9 mouse cellular contexts compared by ENCODE assay signal in genomic region chrX:72012236-72012635, GRCm38 (mm10). TPM values are rescaled to one million over a fixed set of nuclear protein-coding genes. Genes with fewer than 3 reads are reported as not detected.
A peak's percentile ranks its signal among the peaks of the same experiment; 100 is the strongest.
DNase-seq lines count a peak whose midpoint lies in the region; ATAC-seq and TF ChIP-seq lines count a peak whose summit lies in the region.
"Had no signal": no experiment of that assay in that cellular context is flagged by ENCODE, and none has a peak within 500 bp of the region (broad histone marks: within the 10 kb centered on the region; RNA-seq: fewer than 3 reads in every experiment).

No protein-coding gene starts in this region.

- peak; percentile 17 to 21 for DNase-seq in cerebellum, postnatal 36 days
- no peak for DNase-seq in cerebellum, adult 11-12 months
- DNase-seq in liver, adult 2 months (ENCODE audit: extremely low read depth, low read depth, low spot score), result peak; percentile 0
- no peak for DNase-seq in liver
- peak; percentile 14 to 24 for DNase-seq in heart, postnatal 36 days
- DNase-seq in urinary bladder, postnatal 25 days (ENCODE audit: low spot score), result no peak

- no peak for TF ChIP-seq POLR2A in liver, adult 2 months (IDR thresholded peaks at IDR 0.05; ENCODE audit: extremely low read depth, insufficient read depth, low read length)
- no peak for TF ChIP-seq POLR2A in myocyte (IDR thresholded peaks at IDR 0.05; ENCODE audit: insufficient read length, low read depth)

- intact Hi-C loops in heart, postnatal 36 days (cut with DNase I), result loop anchor here (2.0 to 10.0 kb wide), 4 partner anchors 49 to 807 kb away; partner anchors contain the start of genes Gabre and Prrg3

- no peaks in the 10 kb centered on the region for H3K9me3 ChIP-seq in forebrain, embryonic 16.5 days (ENCODE audit: control insufficient read depth, low read length)

- H3K4me3 ChIP-seq in liver, adult 2 months (ENCODE audit: insufficient read depth, low read depth, low read length), result no peak overlapping the region
- no peak overlapping the region for H3K4me3 ChIP-seq in myocyte
- no peak overlapping the region for H3K4me3 ChIP-seq in forebrain, embryonic 16.5 days (replicated peaks; ENCODE audit: low read length)

- no peak overlapping the region for H3K9ac ChIP-seq in liver, adult 2 months (ENCODE audit: low read depth, low read length)
- no peak overlapping the region for H3K9ac ChIP-seq in forebrain, embryonic 16.5 days (replicated peaks; ENCODE audit: low read depth, low read length)

- no peaks in the 10 kb centered on the region for H3K36me3 ChIP-seq in liver, adult 2 months (ENCODE audit: control insufficient read depth, insufficient read depth, low read length)
- H3K36me3 ChIP-seq in myocyte (ENCODE audit: control insufficient read depth, insufficient read depth), result no peaks in the 10 kb centered on the region
- H3K36me3 ChIP-seq in forebrain, embryonic 16.5 days (ENCODE audit: control insufficient read depth, insufficient read depth), result no peaks in the 10 kb centered on the region

- no peak overlapping the region for H3ac ChIP-seq in myocyte (ENCODE audit: control insufficient read depth, insufficient read length)

- peak overlapping the region; percentile 12 for H3K4me2 ChIP-seq in myocyte (ENCODE audit: low read depth)
- no peak overlapping the region for H3K4me2 ChIP-seq in forebrain, embryonic 16.5 days (ENCODE audit: low read length)

- no peak for TF ChIP-seq CTCF in liver, adult 2 months (IDR thresholded peaks at IDR 0.05; ENCODE audit: low read depth, low read length)

- no peaks in the 10 kb centered on the region for H3K4me1 ChIP-seq in liver, adult 2 months (ENCODE audit: control insufficient read depth, insufficient read depth, low read length)
- no peaks in the 10 kb centered on the region for H3K4me1 ChIP-seq in forebrain, embryonic 16.5 days (replicated peaks; ENCODE audit: control insufficient read depth, insufficient read depth, low read length)

- no peaks in the 10 kb centered on the region for H3K79me2 ChIP-seq in liver, adult 2 months (ENCODE audit: control insufficient read depth, insufficient read depth, low read length)
- no peaks in the 10 kb centered on the region for H3K79me2 ChIP-seq in myocyte (ENCODE audit: control insufficient read depth, insufficient read depth)

- no peak overlapping the region for H3K27ac ChIP-seq in liver, adult 2 months (replicated peaks; ENCODE audit: insufficient read depth, low read depth, low read length)
- H3K27ac ChIP-seq in forebrain, embryonic 16.5 days (ENCODE audit: low read length), result no peak overlapping the region

- no peak for ATAC-seq in forebrain, embryonic 16.5 days

- H3K27me3 ChIP-seq in liver, adult 2 months (ENCODE audit: control insufficient read depth, insufficient read depth, low read length), result no peaks in the 10 kb centered on the region
- H3K27me3 ChIP-seq in myocyte (ENCODE audit: control insufficient read depth, insufficient read depth, insufficient read length), result no peaks in the 10 kb centered on the region
- H3K27me3 ChIP-seq in forebrain, embryonic 16.5 days (replicated peaks; ENCODE audit: control insufficient read depth, insufficient read depth, low read length), result no peaks in the 10 kb centered on the region

- 56% methylated on average over 9 of the region's 9 CpGs for WGBS in liver, adult 2 months
- WGBS in forebrain, embryonic 16.5 days, result 61% methylated on average over 9 of the region's 9 CpGs

TF ChIP-seq in myocyte, 11 proteins besides CTCF, POLR2A, EP300 and RAD21:
- TF ChIP-seq TCF3 (IDR thresholded peaks at IDR 0.05; ENCODE audit: insufficient read length, low read depth), result no peak
- no peak for TF ChIP-seq CEBPB (IDR thresholded peaks at IDR 0.05; ENCODE audit: insufficient read depth, poor library complexity, severe bottlenecking)
- TF ChIP-seq POLR2AphosphoS2 (IDR thresholded peaks at IDR 0.05; ENCODE audit: insufficient read length, low read depth), result no peak
- TF ChIP-seq TCF12 (IDR thresholded peaks at IDR 0.05; ENCODE audit: insufficient read depth, poor library complexity, severe bottlenecking), result no peak
- no peak for TF ChIP-seq E2F4 (IDR thresholded peaks at IDR 0.05; ENCODE audit: insufficient read depth)
- TF ChIP-seq MYOD1 (IDR thresholded peaks at IDR 0.05; ENCODE audit: control insufficient read depth in 1 of 3, insufficient read length in 2 of 3, low read depth in 2 of 3), result no peak
- TF ChIP-seq MYOG (IDR thresholded peaks at IDR 0.05; ENCODE audit: control insufficient read depth in 1 of 3, insufficient read depth in 1 of 3, insufficient read length in 2 of 3, low read depth in 2 of 3), result no peak
- TF ChIP-seq USF1 (IDR thresholded peaks at IDR 0.05; ENCODE audit: low read depth), result no peak
- no peak for TF ChIP-seq MAX (IDR thresholded peaks at IDR 0.05; ENCODE audit: low read depth)
- TF ChIP-seq SRF (IDR thresholded peaks at IDR 0.05; ENCODE audit: control insufficient read depth, insufficient read length, low read depth), result no peak
- TF ChIP-seq REST (IDR thresholded peaks at IDR 0.05; ENCODE audit: insufficient read depth, insufficient read length), result no peak

RNA-seq across cellular contexts. Expression of gene Cnga2, which starts 20.6 kb away (rescaled TPM):
- total RNA-seq in liver, adult 2 months (2014; rRNA removed), result not detected in 2 replicates
- polyA plus RNA-seq in liver, adult 2 months (2012; rRNA removed), result not detected in 2 replicates
- not detected for total RNA-seq in heart, postnatal 36 days (2021)
- 0.01 TPM for polyA plus RNA-seq in myocyte (2012; fragmentation: generic; extraction: Trizol)
- 0.11 and 0.27 TPM in 2 replicates for polyA plus RNA-seq in forebrain, embryonic 16.5 days (2015; fragmentation: Nextera tagmentation; extraction: Ambion mirVana)

RNA-seq across cellular contexts. Expression of gene Fate1, which starts 39.5 kb away (rescaled TPM):
- not detected in 2 replicates for total RNA-seq in liver, adult 2 months (2014; rRNA removed)
- polyA plus RNA-seq in liver, adult 2 months (2012; rRNA removed), result not detected in 2 replicates
- total RNA-seq in heart, postnatal 36 days (2021), result not detected
- not detected for polyA plus RNA-seq in myocyte (2012; fragmentation: generic; extraction: Trizol)
- polyA plus RNA-seq in forebrain, embryonic 16.5 days (2015; fragmentation: Nextera tagmentation; extraction: Ambion mirVana), result not detected in 2 replicates
- total RNA-seq: layer of hippocampus, postnatal 14 days had no signal

RNA-seq across cellular contexts. Expression of gene Prrg3, which starts 49.8 kb away (rescaled TPM):
- 0.18 and 0.40 TPM in 2 replicates for total RNA-seq in liver, adult 2 months (2014; rRNA removed)
- polyA plus RNA-seq in liver, adult 2 months (2012; rRNA removed), result 0.17 and 0.24 TPM in 2 replicates
- 10 to 100 TPM in 1 of 2 experiments, 1 to 10 TPM in 1; 5.9 to 10.6 TPM for total RNA-seq in heart, postnatal 36 days (2021)
- not detected for polyA plus RNA-seq in myocyte (2012; fragmentation: generic; extraction: Trizol)
- 8.9 and 10.4 TPM in 2 replicates for polyA plus RNA-seq in forebrain, embryonic 16.5 days (2015; fragmentation: Nextera tagmentation; extraction: Ambion mirVana)

Comparison
In these comparisons a context has a peak if more than half of its experiments do, and no peak if none do; other contexts are left out.
1. DNase-seq: peak in cerebellum, postnatal 36 days (2 of 2), liver, adult 2 months (single experiment) and heart, postnatal 36 days (2 of 2); none in cerebellum, adult 11-12 months (single experiment), liver (single experiment) and urinary bladder, postnatal 25 days (single experiment).